Comparison of ENCODE assay signal across 10 mouse cellular contexts in the genomic region with DNA sequence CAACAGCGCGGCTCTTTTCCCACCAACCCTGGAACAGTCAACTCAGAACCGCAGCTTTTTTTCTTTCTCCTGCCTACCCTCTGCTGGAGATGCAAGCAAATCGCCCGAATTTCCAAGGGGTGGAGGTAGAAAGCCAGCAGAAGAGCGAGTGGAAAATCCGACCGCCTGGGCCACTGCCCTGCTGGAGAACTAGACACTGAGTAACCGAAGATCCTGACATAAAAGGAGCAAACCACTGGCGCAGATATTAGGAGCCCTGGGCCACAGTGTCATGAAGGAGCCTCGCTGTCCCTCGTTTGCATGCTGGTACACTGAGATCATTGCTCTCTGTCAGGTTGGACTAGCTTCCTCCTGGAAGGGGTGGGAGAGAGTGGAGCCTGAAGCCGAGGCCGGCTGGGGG. TPM values are rescaled to one million over a fixed set of nuclear protein-coding genes. Genes with fewer than 3 reads are reported as not detected.
DNase-seq lines count a peak whose midpoint lies in the region; ATAC-seq lines count a peak whose summit lies in the region.
"Had no signal": no experiment of that assay in that cellular context is flagged by ENCODE, and none has a peak within 500 bp of the region (broad histone marks: within the 10 kb centered on the region; RNA-seq: fewer than 3 reads in every experiment).

No protein-coding gene starts in this region.

- no peaks in the 10 kb centered on the region for H3K36me3 ChIP-seq in kidney, embryonic 14.5 days (ENCODE audit: control insufficient read depth, insufficient read depth, low read length)
- H3K36me3 ChIP-seq in neural tube, embryonic 15.5 days, result no peaks in the 10 kb centered on the region

- DNase-seq in left cerebral cortex, postnatal 25 days (ENCODE audit: low spot score in 2 of 2), result peak; percentile 20 to 55
- DNase-seq in left cerebral cortex, adult 11 months (ENCODE audit: low spot score), result no peak
- peak; percentile 65 for DNase-seq in embryo, embryonic 9.5 days (ENCODE audit: extremely low spot score)
- no peak for DNase-seq in gastrocnemius, postnatal 10 days
- DNase-seq in thymus, adult 18-20 months, result no peak
- no peak for DNase-seq in urinary bladder, adult 18-20 months (ENCODE audit: low spot score in 2 of 2)

- H3K27me3 ChIP-seq in kidney, embryonic 14.5 days (ENCODE audit: control insufficient read depth, insufficient read depth, low read length), result peaks cover 7% of the 10 kb centered on the region; the same call in 1 of the 2 replicates
- H3K27me3 ChIP-seq in neural tube, embryonic 15.5 days (replicated peaks), result peaks cover 59% of the 10 kb centered on the region

- no peak overlapping the region for H3K4me3 ChIP-seq in kidney, embryonic 14.5 days (ENCODE audit: low read length)
- no peak overlapping the region for H3K4me3 ChIP-seq in neural tube, embryonic 15.5 days (replicated peaks)

- peaks cover 26% of the 10 kb centered on the region for H3K4me1 ChIP-seq in kidney, embryonic 14.5 days (ENCODE audit: control insufficient read depth, insufficient read depth, low read length)
- H3K4me1 ChIP-seq in neural tube, embryonic 15.5 days, result peaks cover 24% of the 10 kb centered on the region

- 3% methylated on average over 14 of the region's 14 CpGs for WGBS in kidney, embryonic 14.5 days
- 3% methylated on average over 14 of the region's 14 CpGs for WGBS in neural tube, embryonic 15.5 days

- H3K9ac ChIP-seq in kidney, embryonic 14.5 days (ENCODE audit: low read depth, low read length), result no peak overlapping the region; the same call in 1 of the 2 replicates
- H3K9ac ChIP-seq in neural tube, embryonic 15.5 days (replicated peaks), result no peak overlapping the region

- H3K9me3 ChIP-seq in kidney, embryonic 14.5 days (ENCODE audit: control insufficient read depth, low read length), result no peaks in the 10 kb centered on the region
- no peaks in the 10 kb centered on the region for H3K9me3 ChIP-seq in neural tube, embryonic 15.5 days (replicated peaks)

- H3K27ac ChIP-seq in kidney, embryonic 14.5 days (ENCODE audit: low read depth, low read length), result no peak overlapping the region; the same call in 1 of the 2 replicates
- H3K27ac ChIP-seq in neural tube, embryonic 15.5 days (replicated peaks), result no peak overlapping the region

- H3K4me2 ChIP-seq in kidney, embryonic 14.5 days (replicated peaks; ENCODE audit: low read depth, low read length), result peak overlapping the region; percentile 24
- H3K4me2 ChIP-seq in neural tube, embryonic 15.5 days, result 0 out of 2 replicates have a peak overlapping the region, but pooled peaks have one; percentile 4

- ATAC-seq in kidney, embryonic 14.5 days (ENCODE audit: low FRiP score, low TSS enrichment), result no peak
- no peak for ATAC-seq in neural tube, embryonic 15.5 days (ENCODE audit: low FRiP score)

- intact Hi-C loops in left cerebral cortex, postnatal 25 days (cut with DNase I), result loop anchor here (5.0 kb wide), 2 partner anchors 85 to 235 kb away; partner anchors contain the start of gene Foxd1

RNA-seq across cellular contexts. Expression of gene Tmem174, which starts 49.6 kb away (rescaled TPM):
- under 1 TPM in 1 of 2 experiments, not detected in 1; 0.23 TPM for total RNA-seq in left cerebral cortex, postnatal 25 days (2021)
- polyA plus RNA-seq in kidney, embryonic 14.5 days (2014; fragmentation: Nextera tagmentation; extraction: Ambion mirVana), result 4.4 and 9.3 TPM in 2 replicates
- not detected in 2 replicates for polyA plus RNA-seq in neural tube, embryonic 15.5 days (2015; fragmentation: Nextera tagmentation; extraction: Ambion mirVana)
- not detected for total RNA-seq in gastrocnemius, postnatal 10 days (2021)
- total RNA-seq: hematopoietic stem cell, adult 5-6 weeks had no signal
- polyA plus RNA-seq: myocyte had no signal

Comparison
In these comparisons a context has a peak if more than half of its experiments do, and no peak if none do; other contexts are left out.
1. DNase-seq: peak in left cerebral cortex, postnatal 25 days (2 of 2) and embryo, embryonic 9.5 days (single experiment); none in left cerebral cortex, adult 11 months (single experiment), gastrocnemius, postnatal 10 days (single experiment), thymus, adult 18-20 months (0 of 2) and urinary bladder, adult 18-20 months (0 of 2).